Mouse (Mus musculus) megakaryocyte, embryonic 14.5 days (primary cell): ENCODE measurements around the gene Mybpc2. TPM values are rescaled to one million over a fixed set of nuclear protein-coding genes. Genes with fewer than 3 reads are reported as not detected.
A peak's percentile ranks its signal among the peaks of the same experiment; 100 is the strongest.

Source experiments
- H3K27me3 ChIP-seq: replicated peaks from 2 replicates; pipeline ENCODE3; 2012; ENCODE audit warnings: inconsistent platforms
- H3K36me3 ChIP-seq: replicated peaks from 2 replicates; pipeline ENCODE3; 2012; ENCODE audit warnings: low read length, inconsistent platforms, mixed read lengths
- H3K4me1 ChIP-seq: 2 replicates; pipeline ENCODE4 v1.6.1; 2012; ENCODE audit warnings: inconsistent platforms
- H3K4me3 ChIP-seq: replicated peaks from 2 replicates; pipeline ENCODE3; 2012; ENCODE audit warnings: moderate library complexity, mild to moderate bottlenecking, inconsistent platforms
- H3K9me3 ChIP-seq: 2 replicates; pipeline ENCODE4 v1.6.1; 2012; ENCODE audit warnings: inconsistent platforms
- FLI1 ChIP-seq: IDR thresholded peaks from 2 replicates; pipeline ENCODE4 v1.6.1; 2012; ENCODE audit warnings: low read length, inconsistent platforms, mixed read lengths
- GATA1 ChIP-seq: IDR thresholded peaks from 3 replicates; pipeline ENCODE4 v1.6.1; 2012; ENCODE audit warnings: mixed read lengths, low read length, inconsistent platforms, borderline replicate concordance
- polyA plus RNA-seq: library from polyadenylated mRNA; stranded (reverse); fragments of >175 nt; gene quantifications from 2 replicates; pipeline ENCODE4 v1.2.3, GENCODE M21; 2012; ENCODE audit warnings: low replicate concordance; ENCODE audit not compliant: insufficient read depth

Mybpc2 gene
- polyA plus RNA-seq, 1 experiment = 0.09 TPM

DNA sequence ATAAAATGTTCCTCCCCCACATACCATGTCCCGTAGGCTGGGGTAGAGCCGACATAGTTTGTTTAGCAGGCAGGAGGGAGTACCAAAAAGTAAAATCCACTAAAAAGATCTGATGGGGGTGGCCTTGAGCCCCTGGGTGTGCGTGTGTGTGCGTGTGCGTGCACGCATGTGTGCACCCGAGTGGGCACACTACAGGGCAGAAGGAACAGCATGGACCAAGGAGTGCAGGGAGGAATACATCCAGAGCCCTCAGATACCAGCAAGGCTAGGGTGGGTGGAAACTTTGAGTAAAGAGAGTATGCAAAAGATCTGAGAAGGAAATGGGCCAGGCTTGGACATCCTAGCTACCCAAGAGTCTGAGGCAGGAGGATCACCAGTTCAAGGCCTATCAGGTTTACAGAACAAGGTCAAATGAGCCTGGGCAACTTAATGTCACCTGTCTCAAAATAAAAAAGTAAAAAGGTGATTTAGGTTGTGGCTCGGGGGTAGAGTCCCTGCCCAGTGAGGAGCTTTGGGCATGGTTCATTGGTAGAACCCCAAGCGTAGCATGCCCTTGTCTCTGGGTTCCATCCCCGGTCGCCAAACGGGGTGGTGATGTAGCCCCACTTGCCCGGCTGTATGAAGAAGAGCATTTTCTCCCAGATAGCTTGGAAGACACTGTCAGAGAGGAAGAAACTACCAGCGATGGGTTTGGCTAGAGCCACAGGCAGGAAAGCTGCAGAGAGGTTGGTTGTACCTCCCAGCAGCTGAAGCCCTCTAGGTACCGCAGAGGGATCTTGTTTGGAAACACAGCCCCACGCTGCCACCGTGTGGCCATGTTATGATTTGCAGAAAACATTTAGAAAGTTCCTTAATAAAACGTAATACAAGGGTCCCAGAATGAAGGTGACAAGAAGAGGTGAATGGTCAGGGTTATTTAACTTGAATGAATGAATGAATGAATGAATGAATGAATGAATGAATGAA is 36.3 kb upstream of the Mybpc2 start:
- Histone ChIP-seq H3K36me3 (no peaks in the 10 kb centered on the region), H3K27me3 (peaks cover 5% of the 10 kb centered on the region), H3K4me1 (peaks cover 12% of the 10 kb centered on the region; the same call in 1 of the 2 replicates), H3K9me3 (no peaks in the 10 kb centered on the region), H3K4me3 (no peak overlapping the region)
- no peak for TF ChIP-seq GATA1
- no peak for TF ChIP-seq FLI1

DNA sequence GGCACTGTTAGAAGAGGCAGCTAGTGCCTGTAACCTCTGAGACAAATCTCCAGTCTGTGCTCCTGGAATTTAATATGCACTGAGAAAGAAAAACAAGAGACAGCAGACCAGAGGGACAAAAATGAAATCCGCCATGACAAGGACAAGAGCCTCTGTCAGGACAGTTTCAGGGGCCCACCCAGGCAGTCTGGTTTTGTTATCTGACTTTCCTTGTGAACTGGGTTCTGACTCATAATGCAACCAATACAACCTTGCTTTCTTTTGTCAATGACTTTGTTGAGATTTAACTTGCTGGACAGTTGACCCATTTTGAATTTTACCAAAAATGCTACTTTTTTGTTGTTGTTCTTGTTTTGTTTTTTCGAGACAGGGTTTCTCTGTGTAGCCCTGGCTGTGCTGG is 33.2 kb upstream of the Mybpc2 start:
- H3K4me1 ChIP-seq = peaks cover 19% of the 10 kb centered on the region
- H3K9me3 ChIP-seq = no peaks in the 10 kb centered on the region
- no peak for TF ChIP-seq GATA1
- TF ChIP-seq FLI1 = no peak
- no peak overlapping the region for H3K4me3 ChIP-seq
- H3K27me3 ChIP-seq = no peaks in the 10 kb centered on the region
- H3K36me3 ChIP-seq = peaks cover 4% of the 10 kb centered on the region

DNA sequence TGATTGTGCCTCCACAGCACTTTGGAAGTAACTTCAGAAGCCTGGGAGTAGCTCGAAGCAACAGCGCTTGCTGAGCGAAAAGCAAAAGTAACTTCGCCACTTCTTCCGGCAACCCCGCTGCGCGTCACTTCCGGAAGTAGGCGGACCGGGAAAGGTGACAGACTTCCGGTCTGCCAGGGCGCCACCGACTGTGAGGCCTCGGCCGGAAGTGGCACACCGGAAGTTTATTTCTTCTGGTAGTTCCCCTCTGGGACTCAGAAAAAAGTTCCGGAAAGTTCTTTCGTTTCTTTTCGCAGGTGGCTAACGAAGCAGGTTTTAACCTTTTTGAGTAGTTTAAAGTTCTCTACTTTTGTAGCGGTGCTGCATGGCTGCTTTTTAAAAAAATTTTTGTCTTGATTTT is 29.4 kb upstream of the Mybpc2 start, which contains the start of gene Nr1h2:
Gene Nr1h2 (minus strand): TSS at position 126 of the 400 bp plus-strand sequence.
- Histone ChIP-seq H3K4me3 (peak within 1 kb of the TSS; percentile 100), H3K4me1 (peaks cover 40% of the 10 kb centered on the region), H3K36me3 (peaks cover 38% of the 10 kb centered on the region), H3K9me3 (no peaks in the 10 kb centered on the region), H3K27me3 (no peaks in the 10 kb centered on the region)
- peak; percentile 100 for TF ChIP-seq FLI1
- TF ChIP-seq GATA1 = no peak

DNA sequence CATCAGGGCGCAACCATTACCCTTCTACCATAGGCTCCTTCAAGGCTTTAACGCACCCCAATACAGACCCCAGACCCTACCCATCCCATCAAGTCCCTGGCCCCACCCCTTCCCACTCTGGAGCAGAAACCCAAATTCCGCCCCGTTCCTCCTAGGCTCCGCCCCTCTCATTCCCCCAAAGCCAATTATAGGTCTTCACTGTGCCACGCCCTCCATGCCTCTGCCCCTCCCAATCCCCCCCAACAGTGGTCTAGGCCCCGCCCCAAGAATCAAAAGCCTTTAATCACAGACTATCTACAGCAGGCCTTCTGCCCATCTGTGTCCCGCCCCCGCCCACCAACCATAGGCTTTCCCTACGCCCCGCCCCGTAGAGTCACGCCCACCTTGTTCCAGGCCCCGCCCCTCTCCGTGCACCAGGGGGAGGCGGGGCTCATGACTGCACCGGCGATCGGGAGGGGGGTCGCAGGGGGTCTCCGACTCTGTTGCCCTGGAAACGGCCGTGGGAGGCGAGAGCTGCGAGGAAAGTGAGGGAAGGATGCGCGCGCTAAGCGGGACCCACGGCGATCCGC is 28.8 kb upstream of the Mybpc2 start:
- Histone ChIP-seq H3K4me1 (peaks cover 43% of the 10 kb centered on the region), H3K4me3 (peak overlapping the region; percentile 100), H3K9me3 (no peaks in the 10 kb centered on the region), H3K27me3 (no peaks in the 10 kb centered on the region), H3K36me3 (peaks cover 38% of the 10 kb centered on the region)
- TF ChIP-seq GATA1 (no peak), FLI1 (no peak)

DNA sequence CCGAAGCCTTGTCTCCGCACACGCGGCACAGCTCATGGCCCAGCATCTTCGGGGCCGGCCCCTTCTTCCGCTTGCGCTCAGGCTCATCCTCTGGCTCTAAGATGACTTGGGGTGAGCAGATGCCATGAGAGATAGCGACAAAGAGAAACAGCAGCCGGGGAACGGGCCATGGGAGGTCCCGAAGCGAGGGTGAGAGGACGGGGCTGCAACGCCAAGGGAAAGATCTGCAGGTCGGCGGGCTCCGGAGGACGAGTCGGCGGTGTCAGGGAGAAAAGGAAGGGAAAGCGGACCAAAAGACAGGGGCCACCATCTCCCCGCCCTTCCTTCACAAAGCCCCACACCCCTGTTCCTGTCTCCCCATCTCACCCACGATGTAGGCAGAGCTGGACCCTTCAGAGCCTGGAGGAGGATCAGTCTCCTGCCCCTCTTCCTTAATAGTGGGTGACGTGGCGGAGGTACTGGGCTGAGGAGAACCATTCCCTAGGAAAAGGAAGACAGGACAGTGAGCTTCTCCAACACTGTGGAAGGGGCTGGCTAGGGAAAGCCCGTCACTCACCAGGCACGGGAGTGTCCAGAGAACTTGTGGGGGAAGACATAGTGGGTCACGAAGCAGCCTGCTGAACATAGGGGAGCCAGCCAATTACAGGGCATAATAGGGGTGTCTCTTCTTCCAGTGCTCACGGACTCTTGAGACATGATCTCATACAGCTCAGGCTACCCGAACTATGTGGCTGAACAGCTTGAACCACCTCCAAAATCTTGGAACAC is 27.9 kb upstream of the Mybpc2 start:
- no peak for TF ChIP-seq GATA1
- no peak for TF ChIP-seq FLI1
- Histone ChIP-seq H3K4me1 (peaks cover 53% of the 10 kb centered on the region), H3K36me3 (peaks cover 38% of the 10 kb centered on the region), H3K9me3 (no peaks in the 10 kb centered on the region), H3K4me3 (peak overlapping the region; percentile 100), H3K27me3 (no peaks in the 10 kb centered on the region)

DNA sequence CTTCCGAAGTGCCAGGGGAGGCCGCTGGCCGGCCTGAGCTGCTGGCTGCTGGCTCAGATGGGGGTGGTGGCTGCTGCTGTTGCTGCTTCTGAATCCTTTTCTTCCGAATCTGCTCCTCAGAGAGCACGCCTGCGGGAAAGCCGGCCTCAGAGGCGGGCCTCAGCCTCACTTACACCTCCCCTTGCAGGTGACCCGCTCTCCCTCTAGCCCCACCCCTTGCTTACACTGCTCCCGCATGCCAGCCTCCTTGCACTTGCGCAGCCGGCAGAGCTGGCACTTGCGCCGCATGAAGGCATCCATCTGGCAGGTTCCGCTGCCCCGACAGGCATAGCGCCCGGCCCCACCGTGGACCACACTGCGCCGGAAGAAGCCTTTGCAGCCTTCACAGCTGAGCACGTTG is 27.3 kb upstream of the Mybpc2 start:
- no peak for TF ChIP-seq GATA1
- TF ChIP-seq FLI1 = no peak
- Histone ChIP-seq H3K4me1 (peaks cover 54% of the 10 kb centered on the region), H3K36me3 (peaks cover 38% of the 10 kb centered on the region), H3K27me3 (no peaks in the 10 kb centered on the region), H3K9me3 (no peaks in the 10 kb centered on the region), H3K4me3 (no peak overlapping the region)

DNA sequence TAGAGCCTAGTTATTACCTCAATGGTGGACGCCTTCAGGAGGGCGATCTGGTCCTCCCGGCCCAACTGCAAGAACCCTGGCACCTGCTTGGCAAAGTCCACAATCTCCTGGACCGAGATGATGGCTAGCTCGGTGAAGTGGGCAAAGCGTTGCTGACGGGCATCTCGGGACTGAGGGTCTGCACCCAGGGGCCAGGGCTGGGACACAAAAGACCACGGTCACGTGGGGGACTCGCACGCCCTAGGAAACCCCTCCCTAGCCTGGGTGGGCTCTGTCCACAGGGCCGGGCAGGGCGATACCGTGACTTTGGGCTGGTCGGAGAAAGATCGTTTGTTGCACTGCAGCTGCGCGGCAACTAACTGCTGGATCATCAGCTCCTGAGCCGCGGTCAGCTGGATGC is 26.8 kb upstream of the Mybpc2 start:
- no peaks in the 10 kb centered on the region for H3K9me3 ChIP-seq
- peaks cover 53% of the 10 kb centered on the region for H3K4me1 ChIP-seq
- TF ChIP-seq GATA1 (no peak), FLI1 (no peak)
- H3K27me3 ChIP-seq = no peaks in the 10 kb centered on the region
- no peak overlapping the region for H3K4me3 ChIP-seq
- H3K36me3 ChIP-seq = peaks cover 38% of the 10 kb centered on the region

DNA sequence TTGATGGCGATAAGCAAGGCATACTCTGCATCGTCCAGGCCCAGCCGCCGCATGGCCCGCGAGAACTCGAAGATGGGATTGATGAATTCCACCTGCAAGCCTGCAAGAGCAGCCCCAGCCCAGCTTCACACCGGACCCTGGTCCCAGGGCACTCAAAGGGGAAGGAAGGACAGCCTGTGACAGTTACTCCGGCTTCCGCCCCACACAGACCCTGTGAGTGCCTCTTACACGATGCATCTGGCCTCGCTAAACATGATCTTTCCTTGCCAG is 25.9 kb upstream of the Mybpc2 start:
- Histone ChIP-seq H3K27me3 (no peaks in the 10 kb centered on the region), H3K4me1 (peaks cover 53% of the 10 kb centered on the region)

DNA sequence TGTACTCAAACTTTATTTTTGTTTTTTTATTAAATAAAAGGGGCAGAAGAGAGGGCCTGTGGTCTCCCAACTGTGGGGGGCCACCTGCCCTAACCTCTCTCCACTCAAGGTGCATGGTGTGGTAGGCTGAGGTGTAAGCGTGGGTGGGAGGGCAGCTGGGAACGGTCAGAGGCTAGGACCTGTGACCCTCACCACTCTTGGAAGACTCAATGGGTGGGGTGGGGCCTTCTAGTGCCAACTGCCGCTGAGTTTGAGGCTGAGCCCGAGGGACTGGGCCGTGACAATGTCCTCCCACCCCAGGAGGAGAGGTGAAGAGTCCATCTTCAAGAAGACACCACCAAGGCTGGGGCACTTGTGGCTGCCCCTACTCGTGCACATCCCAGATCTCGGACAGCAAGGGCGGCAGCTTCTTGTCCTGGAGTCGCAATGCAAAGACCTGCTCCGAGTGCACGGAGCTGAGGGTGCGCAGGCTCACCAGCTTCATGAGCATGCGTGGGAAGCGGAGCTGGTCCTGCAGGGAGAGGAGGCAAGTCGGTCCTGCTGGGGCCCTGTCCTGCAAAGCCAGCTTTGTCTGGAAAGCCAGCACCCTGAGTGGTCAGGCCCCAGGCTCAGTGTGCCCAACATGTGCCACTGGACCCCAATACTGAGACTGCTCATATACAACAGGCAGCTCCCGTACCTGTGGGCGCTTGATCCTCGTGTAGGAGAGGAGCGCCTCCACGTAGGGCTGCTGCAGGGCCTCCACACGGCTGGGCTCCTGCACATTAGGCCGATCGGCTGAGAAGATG is 25.4 kb upstream of the Mybpc2 start:
- no peak for TF ChIP-seq FLI1
- no peak for TF ChIP-seq GATA1
- Histone ChIP-seq H3K4me3 (no peak overlapping the region), H3K36me3 (peaks cover 45% of the 10 kb centered on the region), H3K4me1 (peaks cover 53% of the 10 kb centered on the region), H3K27me3 (no peaks in the 10 kb centered on the region), H3K9me3 (no peaks in the 10 kb centered on the region)

More for the DNA sequence above, 25.9 kb upstream of the Mybpc2 start:
- TF ChIP-seq GATA1 = no peak
- H3K36me3 ChIP-seq = peaks cover 41% of the 10 kb centered on the region
- no peaks in the 10 kb centered on the region for H3K9me3 ChIP-seq
- no peak overlapping the region for H3K4me3 ChIP-seq
